Mouse (Mus musculus): ENCODE results near the gene Gm49368. TPM values are rescaled to one million over a fixed set of nuclear protein-coding genes. Genes with fewer than 3 reads are reported as not detected.

The Gm49368 gene
- total RNA-seq, 2 experiments from 2014 or later = 0.10 TPM; not detected in 1

DNA sequence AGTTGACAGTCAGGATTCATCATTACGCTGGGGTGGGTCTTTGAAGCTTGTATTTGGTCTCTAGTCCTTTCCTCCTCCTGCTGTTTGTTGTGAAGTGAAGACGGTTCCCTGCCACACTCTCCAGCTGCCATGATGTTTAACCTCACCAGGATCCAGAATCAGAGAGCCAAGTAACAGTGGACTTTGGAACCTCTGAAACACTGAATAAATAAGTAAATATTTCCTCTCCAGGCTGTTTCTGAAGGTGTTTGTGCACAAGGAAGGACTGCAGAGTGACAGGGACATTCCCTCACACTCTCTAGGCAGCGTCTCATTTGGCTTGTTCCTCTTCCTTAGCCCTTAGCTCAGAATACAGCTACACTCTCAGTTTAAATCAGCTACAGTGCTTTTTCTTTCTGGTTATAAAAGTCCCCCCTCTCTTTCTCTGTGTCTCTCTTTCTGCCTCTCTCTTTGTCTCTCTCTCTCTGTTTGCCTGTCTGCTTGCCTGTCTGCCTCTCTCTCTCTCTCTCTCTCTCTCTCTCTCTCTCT, 5.5 kb upstream of the Gm49368 start:
- DNase-seq (ENCODE audit: low spot score in 2 of 2) = no peak

DNA sequence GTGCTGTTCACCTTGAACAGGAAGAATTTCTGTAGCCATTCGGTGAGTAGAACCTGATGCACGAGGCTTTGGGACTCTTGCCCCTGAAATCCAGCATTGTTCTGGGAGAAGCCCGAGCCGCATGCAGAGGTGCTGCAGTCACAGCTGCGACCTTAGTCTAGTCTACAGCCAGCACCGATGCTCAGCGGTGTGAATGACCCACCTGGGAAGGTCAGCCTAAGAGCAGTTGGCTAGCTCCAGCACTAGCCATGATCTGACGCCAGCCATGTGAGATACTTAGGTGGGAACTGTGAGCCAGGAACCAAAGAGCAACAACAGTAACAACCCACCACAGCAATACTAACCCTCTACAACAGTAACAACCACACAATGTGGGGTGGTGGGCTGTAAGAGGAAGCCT, 4.6 kb upstream of the Gm49368 start:
- DNase-seq (ENCODE audit: low spot score in 2 of 2) = no peak

DNA sequence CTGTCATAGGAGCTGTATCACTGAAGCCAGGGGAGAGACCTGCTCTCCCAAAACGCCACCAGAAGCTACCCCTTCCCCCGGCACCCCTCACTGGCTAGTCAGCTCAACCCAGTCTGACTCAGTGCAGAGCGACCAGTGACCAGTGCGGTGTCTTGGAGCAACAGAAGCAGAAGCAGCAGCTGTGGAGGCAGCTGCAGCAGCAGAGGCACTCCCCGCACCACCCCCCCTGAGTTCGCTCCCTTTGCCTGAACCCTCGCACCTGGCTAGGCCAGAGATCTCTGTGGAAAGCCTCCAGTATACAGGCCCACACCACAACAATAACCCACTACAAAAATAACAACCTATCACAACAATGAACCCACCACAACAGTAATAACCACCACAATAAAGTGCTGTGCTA, 3.9 kb upstream of the Gm49368 start:
- DNase-seq (ENCODE audit: low spot score in 2 of 2) = no peak

DNA sequence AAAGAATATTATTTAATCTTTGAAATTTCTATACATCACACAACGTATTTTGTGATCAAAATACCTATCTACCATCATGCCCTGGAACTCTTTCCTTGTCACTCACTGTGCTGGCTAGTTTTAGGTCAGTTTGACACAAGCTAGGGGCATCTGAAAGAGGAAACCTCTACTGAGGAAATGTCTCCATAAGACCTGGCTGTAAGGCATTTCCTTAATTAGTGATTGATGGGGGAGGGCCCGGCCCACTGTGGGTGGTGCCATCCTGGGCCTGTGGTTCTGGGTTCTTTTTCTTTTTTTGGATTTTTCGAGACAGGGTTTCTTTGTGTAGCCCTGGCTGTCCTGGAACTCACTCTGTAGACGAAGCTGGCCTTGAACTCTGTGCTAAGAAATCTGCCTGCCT, 3.4 kb upstream of the Gm49368 start:
- DNase-seq (ENCODE audit: low spot score in 2 of 2) = no peak

GRCm38 (mm10) chr7:128063211-128063781, 813 bp downstream of the Gm49368 start:
- no peak for DNase-seq (ENCODE audit: low spot score in 2 of 2)

DNA sequence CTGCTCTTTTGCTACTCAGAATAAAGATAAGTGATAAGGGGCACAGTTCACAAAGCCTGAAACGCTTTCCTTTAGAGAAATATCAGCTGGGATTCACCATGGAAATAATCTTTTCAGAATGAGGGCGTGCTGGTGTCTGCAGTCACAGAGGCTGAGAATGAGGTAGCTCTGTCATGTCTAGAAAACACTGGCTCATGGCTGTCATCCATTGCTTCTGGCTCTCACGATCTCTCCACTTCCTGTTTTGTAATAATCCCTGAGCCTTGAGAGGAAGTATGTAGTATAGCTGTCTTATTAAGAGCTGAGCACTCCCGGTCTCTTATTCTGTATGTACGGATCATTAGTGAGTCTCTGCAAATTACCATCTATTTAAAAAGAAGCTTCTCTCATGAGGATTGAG, 3.1 kb downstream of the Gm49368 start:
- DNase-seq (ENCODE audit: low spot score in 2 of 2) = no peak

DNA sequence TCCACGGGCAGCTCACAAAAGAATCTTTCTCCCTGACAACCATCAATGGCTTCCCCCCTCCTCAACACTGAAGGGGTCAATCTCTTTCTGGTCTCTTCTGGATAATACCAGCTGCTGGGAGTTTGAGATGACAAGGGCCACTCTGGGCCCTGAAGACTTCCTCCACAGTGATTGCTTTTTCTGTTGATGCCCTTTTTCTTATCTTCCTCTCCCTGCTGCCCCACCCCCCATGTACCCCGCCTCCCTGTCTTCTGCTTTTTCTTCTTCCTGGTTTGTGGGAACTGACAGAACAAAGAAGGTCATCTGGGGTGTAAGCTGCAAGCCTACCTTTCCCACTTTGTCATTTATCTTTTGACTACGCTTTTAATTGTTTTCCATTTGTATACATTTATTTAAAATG, 5.4 kb downstream of the Gm49368 start:
- DNase-seq (ENCODE audit: low spot score in 2 of 2) = no peak

DNA sequence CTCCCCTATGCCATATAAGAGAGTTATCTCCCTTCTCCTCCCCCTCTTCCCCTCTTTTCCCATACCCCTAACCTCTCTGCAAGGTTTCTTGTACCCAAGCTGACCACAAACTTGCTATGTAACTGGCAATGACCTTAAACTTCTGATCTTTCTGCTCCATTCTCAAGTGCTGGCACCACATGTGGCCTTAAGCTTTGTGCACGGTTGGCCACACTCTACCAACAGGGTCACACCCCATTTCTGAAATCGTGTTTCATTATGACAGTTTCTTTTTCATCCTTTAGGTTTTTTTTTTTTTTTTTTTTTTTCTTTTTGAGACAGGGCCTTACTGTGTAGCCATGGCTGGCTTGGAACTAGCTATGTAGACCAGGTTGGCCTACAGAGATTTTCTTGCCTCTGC, 7.4 kb downstream of the Gm49368 start:
- DNase-seq (ENCODE audit: low spot score in 2 of 2) = no peak

DNA sequence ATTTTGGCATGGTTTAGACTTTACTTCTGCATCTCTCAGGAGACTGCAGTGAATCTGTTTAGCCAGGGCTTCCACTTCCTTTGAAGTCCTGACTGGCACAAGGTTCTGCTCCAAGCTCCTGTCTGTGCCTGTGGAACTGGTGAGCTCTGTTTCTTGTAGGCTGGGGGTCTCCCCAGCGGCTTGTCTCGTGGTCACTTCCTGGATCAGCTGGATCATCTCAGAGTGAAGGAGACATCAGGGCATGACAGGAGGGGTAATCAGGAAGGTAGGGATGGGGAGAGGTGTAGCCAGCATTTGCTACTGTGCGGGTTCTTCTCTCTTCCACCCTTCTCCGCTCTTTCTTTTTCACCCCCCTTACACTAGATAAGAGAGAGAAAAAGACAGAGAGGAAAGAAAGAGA, 9.3 kb downstream of the Gm49368 start:
- no peak for DNase-seq (ENCODE audit: low spot score in 2 of 2)

- no peak for DNase-seq (ENCODE audit: low spot score in 2 of 2)
These were observed 17.5 kb downstream of the Gm49368 start for GRCm38 (mm10) chr7:128080012-128080411.

DNA sequence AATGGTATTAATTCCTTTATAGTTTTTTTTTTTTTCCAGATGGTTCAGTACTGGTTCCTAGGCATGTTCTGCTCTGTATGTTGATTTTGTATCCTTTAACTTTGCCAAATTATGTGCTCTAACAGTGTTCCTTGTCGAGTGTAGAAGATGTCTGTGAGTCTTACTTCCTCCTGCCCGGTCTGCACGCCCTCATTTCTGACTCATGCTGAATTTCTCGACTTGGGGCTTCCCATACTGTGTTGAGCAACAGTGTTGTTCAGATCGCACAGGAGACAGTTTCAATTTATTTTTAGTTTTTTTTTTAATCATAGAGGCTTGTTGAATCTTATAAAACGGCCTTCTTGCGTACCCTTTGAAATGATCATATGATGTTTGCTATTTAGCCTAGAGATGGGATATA, 26.7 kb downstream of the Gm49368 start:
- DNase-seq (ENCODE audit: low spot score in 2 of 2) = no peak

DNA sequence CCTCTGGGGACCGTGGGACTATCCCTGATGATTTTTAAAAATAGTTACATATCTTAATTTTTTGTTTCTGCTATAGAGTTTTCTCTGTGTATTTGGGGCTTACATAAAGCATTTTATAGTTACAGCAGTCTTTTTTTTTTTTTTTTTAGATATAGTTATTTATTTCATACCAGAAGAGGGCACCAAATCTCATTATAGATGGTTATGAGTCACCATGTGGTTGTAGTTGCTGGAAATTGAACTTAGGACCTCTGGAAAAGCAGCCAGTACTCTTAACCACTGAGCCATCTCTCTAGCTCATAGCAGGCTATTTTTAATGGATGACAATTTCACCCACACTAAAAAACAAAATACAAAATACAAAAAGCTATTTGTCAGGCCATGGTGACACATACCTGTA, 35.7 kb downstream of the Gm49368 start:
- DNase-seq (ENCODE audit: low spot score in 2 of 2) = no peak

GRCm38 (mm10) chr7:128100742-128101357, 38.4 kb downstream of the Gm49368 start:
- no peak for DNase-seq (ENCODE audit: low spot score in 2 of 2)

- no peak for DNase-seq (ENCODE audit: low spot score in 2 of 2)
These were observed 42.8 kb downstream of the Gm49368 start for GRCm38 (mm10) chr7:128105246-128105645.

DNA sequence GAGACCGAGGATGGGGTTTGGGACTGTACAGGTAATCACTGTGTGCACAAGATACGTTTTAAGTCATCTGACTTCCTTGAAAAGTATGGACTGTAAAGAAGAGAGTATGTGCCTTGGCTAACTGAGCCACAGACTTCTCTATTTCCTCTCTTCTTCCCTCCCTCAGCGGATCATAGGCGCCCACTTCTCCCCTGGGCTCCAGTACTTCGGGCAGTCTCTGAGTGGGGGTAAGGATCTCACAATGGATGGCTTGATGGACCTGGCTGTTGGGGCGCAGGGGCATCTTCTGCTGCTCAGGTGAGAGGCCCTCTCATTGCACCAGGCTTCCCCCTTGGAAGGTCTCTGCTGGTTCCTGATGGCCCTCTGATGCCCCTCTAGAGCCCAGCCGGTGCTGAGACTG, 45.0 kb downstream of the Gm49368 start:
- DNase-seq (ENCODE audit: low spot score in 2 of 2) = no peak

GRCm38 (mm10) chr7:128110314-128110713, 47.8 kb downstream of the Gm49368 start:
- DNase-seq (ENCODE audit: low spot score in 2 of 2) = no peak

DNA sequence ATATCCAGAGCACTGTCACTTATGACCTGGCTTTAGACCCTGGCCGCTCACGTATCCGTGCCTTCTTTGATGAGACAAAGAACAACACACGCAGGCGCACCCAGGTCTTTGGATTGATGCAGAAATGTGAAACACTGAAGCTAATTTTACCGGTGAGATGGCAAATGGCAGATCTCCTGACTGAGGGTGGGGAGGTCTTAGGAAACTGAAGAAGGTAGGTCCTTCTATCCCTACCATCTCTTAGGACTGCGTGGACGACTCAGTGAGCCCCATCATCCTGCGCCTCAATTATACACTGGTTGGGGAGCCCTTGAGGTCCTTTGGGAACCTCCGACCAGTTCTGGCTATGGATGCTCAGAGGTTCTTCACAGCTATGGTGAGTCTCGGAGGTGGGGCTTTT, 49.6 kb downstream of the Gm49368 start:
- no peak for DNase-seq (ENCODE audit: low spot score in 2 of 2)

DNA sequence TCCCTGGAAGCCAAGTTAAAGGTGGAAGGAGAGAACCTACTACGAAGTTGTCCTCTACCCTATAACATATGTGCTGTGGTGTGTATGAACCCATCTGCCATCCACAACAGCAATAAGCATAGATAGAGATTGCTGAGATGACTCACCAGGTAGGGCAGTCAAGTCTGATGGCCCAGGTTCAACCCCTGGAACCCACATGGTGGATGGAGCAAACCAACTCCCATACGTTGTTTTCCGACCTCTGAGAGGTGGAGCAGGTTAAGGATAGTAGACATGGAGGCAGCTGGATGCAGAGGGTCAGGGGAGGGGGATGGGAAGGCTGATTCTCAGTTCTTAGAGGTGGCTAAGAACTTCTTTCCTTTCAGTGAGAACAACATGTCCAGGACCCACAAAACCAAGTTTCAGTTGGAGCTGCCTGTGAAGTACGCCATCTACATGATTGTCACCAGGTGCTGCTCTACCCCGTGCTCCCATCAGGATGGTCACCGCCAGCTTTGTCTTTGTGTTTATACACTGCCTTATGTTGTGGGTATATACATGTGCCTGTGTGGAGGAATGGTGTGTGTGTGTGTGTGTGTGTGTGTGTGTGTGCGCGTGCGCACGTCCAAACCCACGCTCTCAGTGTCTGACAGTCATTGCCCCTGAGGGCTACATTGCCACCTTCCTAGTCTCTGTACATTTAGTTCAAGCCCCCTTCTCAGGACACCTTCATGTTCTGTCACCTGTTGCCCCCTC, 52.1 kb downstream of the Gm49368 start:
- DNase-seq (ENCODE audit: low spot score in 2 of 2) = no peak

- DNase-seq (ENCODE audit: low spot score in 2 of 2) = no peak
These were observed 52.9 kb downstream of the Gm49368 start for GRCm38 (mm10) chr7:128115211-128115958.

- no peak for DNase-seq (ENCODE audit: low spot score in 2 of 2)
These were observed 53.9 kb downstream of the Gm49368 start for GRCm38 (mm10) chr7:128116396-128116795.

- no peak for DNase-seq (ENCODE audit: low spot score in 2 of 2)
These were observed 57.4 kb downstream of the Gm49368 start for GRCm38 (mm10) chr7:128119726-128120490.

Data from adrenal gland, adult 18-20 months (tissue).